Mouse (Mus musculus): ENCODE data around the gene Ltbp1.

- TF ChIP-seq CTCF (IDR thresholded peaks at IDR 0.05; ENCODE audit: extremely low read depth, insufficient read depth, insufficient read length, insufficient replicate concordance) (no peak), POLR2A (IDR thresholded peaks at IDR 0.05; ENCODE audit: low read depth, low read length) (no peak)
Observed at GRCm38 (mm10) chr17:75208164-75208698, 202.9 kb downstream of the Ltbp1 start.

Measured in spleen, adult 2 months (tissue).